Mouse (Mus musculus): Measurements from ENCODE around the gene Alkbh3. TPM values are rescaled to one million over a fixed set of nuclear protein-coding genes. Genes with fewer than 3 reads are reported as not detected.

The Alkbh3 gene
- polyA plus RNA-seq, 1 experiment from 2014 or later: 44.4 TPM

- Histone ChIP-seq H3K4me2 (no peak overlapping the region), H3K9me3 (replicated peaks) (no peaks in the 10 kb centered on the region), H3K9ac (replicated peaks) (no peak overlapping the region), H3K4me3 (replicated peaks) (no peak overlapping the region), H3K36me3 (no peaks in the 10 kb centered on the region), H3K4me1 (peaks cover 38% of the 10 kb centered on the region), H3K27ac (replicated peaks) (no peak overlapping the region), H3K27me3 (replicated peaks) (peaks cover 3% of the 10 kb centered on the region)
- WGBS: 81% methylated on average over 8 of the region's 8 CpGs
- no peak for ATAC-seq (ENCODE audit: low FRiP score)
Measured at GRCm38 (mm10) chr2:93959346-93959745, 51.3 kb downstream of the Alkbh3 start.

GRCm38 (mm10) chr2:93958216-93958615 lies 52.4 kb downstream of the Alkbh3 start:
- WGBS: 73% methylated on average over 3 of the region's 3 CpGs
- no peak for ATAC-seq (ENCODE audit: low FRiP score)
- Histone ChIP-seq H3K9me3 (replicated peaks) (no peaks in the 10 kb centered on the region), H3K4me1 (peaks cover 42% of the 10 kb centered on the region), H3K4me2 (0 out of 2 replicates have a peak overlapping the region, but pooled peaks have one; percentile 84), H3K27me3 (replicated peaks) (peaks cover 14% of the 10 kb centered on the region), H3K9ac (replicated peaks) (no peak overlapping the region), H3K36me3 (no peaks in the 10 kb centered on the region), H3K27ac (replicated peaks) (peak overlapping the region; percentile 88), H3K4me3 (replicated peaks) (no peak overlapping the region)

DNA sequence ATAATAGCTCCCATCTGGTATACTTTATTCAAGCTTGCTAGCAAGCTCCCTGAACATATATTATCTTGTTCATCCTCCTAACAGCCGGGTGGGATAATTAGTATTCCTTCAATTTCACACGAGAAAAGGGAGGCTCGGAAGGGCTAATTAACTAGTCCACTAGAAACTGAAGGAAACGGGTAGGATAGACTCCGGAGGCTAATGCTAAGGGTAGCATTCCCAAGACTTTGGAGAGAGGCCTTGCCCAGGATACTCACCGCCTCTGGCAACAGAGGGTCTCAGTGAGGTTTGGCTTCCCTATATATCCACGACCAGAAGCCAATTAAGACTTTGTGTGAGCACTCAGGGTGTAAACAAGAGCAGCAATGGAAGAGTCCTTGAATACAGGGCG lies 52.8 kb downstream of the Alkbh3 start:
- H3K4me2 ChIP-seq: peak overlapping the region; percentile 84
- 25% methylated on average over 8 of the region's 8 CpGs for WGBS
- H3K4me1 ChIP-seq: peaks cover 42% of the 10 kb centered on the region
- no peak; the same call in 1 of the 2 replicates for ATAC-seq (ENCODE audit: low FRiP score)
- H3K27ac ChIP-seq (replicated peaks): peak overlapping the region; percentile 88
- peak overlapping the region; percentile 69; the same call in 1 of the 2 replicates for H3K4me3 ChIP-seq (replicated peaks)
- no peaks in the 10 kb centered on the region for H3K9me3 ChIP-seq (replicated peaks)
- peak overlapping the region; percentile 75; the same call in 1 of the 2 replicates for H3K9ac ChIP-seq (replicated peaks)
- no peaks in the 10 kb centered on the region for H3K36me3 ChIP-seq
- peaks cover 17% of the 10 kb centered on the region for H3K27me3 ChIP-seq (replicated peaks)

- ATAC-seq (ENCODE audit: low FRiP score): peak; percentile 85
- Histone ChIP-seq H3K4me2 (peak within 1 kb of the TSS; percentile 84), H3K4me1 (peaks cover 42% of the 10 kb centered on the region), H3K9me3 (replicated peaks) (no peaks in the 10 kb centered on the region), H3K27ac (replicated peaks) (peak within 1 kb of the TSS; percentile 88), H3K9ac (replicated peaks) (peak within 1 kb of the TSS; percentile 75), H3K36me3 (no peaks in the 10 kb centered on the region), H3K4me3 (replicated peaks) (peak within 1 kb of the TSS; percentile 69), H3K27me3 (replicated peaks) (peaks cover 20% of the 10 kb centered on the region)
- WGBS: 1% methylated on average over 52 of the region's 62 CpGs
Measured at GRCm38 (mm10) chr2:93956908-93957784, 53.5 kb downstream of the Alkbh3 start, which contains the start of gene Gm13889. Gm13889 (minus strand) TSS chr2:93957201.

- H3K4me3 ChIP-seq (replicated peaks): peak overlapping the region; percentile 69
- peak overlapping the region; percentile 88 for H3K27ac ChIP-seq (replicated peaks)
- H3K9ac ChIP-seq (replicated peaks): peak overlapping the region; percentile 75
- peaks cover 42% of the 10 kb centered on the region for H3K4me1 ChIP-seq
- no peaks in the 10 kb centered on the region for H3K9me3 ChIP-seq (replicated peaks)
- WGBS: under 1% methylated on average over 43 of the region's 44 CpGs
- H3K27me3 ChIP-seq (replicated peaks): peaks cover 26% of the 10 kb centered on the region
- H3K36me3 ChIP-seq: no peaks in the 10 kb centered on the region
- peak; percentile 56 for ATAC-seq (ENCODE audit: low FRiP score)
- peak overlapping the region; percentile 84 for H3K4me2 ChIP-seq
Measured at GRCm38 (mm10) chr2:93956331-93956801, 54.2 kb downstream of the Alkbh3 start.

GRCm38 (mm10) chr2:93955886-93956285 lies 54.7 kb downstream of the Alkbh3 start:
- Histone ChIP-seq H3K9ac (replicated peaks) (peak overlapping the region; percentile 75), H3K27me3 (replicated peaks) (peaks cover 26% of the 10 kb centered on the region), H3K9me3 (replicated peaks) (no peaks in the 10 kb centered on the region), H3K4me3 (replicated peaks) (peak overlapping the region; percentile 69), H3K4me1 (peaks cover 42% of the 10 kb centered on the region), H3K4me2 (peak overlapping the region; percentile 84), H3K36me3 (no peaks in the 10 kb centered on the region), H3K27ac (replicated peaks) (peak overlapping the region; percentile 88)
- ATAC-seq (ENCODE audit: low FRiP score): 0 out of 2 replicates have a peak, but pooled peaks have one; percentile 33
- WGBS: under 1% methylated on average over 31 of the region's 31 CpGs

DNA sequence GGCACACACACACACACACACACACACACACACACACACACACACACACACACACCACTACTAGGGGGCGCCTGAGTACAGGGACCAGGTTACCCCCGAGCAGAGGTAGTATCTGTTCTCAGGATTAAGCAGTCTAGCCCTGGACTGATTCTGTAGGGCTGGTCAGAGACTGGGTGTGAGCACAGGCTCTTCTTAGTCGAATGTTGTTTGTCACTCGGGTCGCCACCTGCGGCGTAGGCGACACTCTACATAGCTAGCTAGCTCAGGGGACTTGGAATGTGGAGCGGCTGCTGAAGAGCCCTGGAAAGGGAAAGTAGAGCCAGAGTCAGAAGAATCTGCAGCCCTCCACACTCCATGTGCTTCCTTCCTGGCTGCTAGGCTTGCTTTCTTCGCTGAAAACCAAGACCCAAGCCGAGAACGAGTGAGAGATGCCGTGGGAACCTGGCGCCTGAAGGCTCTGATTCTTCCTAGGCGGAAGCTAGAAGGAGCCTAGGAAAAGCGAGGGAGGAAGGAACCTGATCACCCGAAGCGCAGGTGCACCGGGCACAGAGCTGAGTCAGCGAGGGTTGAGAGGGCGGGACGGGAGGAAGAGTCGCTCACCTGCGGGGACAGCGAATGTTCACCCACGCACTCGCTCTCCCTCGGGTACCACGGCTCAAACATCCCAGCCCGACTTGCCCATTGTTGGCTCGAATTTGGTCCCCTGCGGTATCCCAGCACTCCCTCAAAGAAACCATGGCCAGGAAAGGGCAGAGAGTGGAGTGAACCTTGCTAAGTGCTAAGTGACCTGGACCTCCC lies 55.6 kb downstream of the Alkbh3 start:
- Histone ChIP-seq H3K4me2 (peak overlapping the region; percentile 84), H3K4me1 (peaks cover 42% of the 10 kb centered on the region), H3K4me3 (replicated peaks) (peak overlapping the region; percentile 69), H3K27ac (replicated peaks) (peak overlapping the region; percentile 65; the same call in 1 of the 2 replicates), H3K36me3 (no peaks in the 10 kb centered on the region), H3K9ac (replicated peaks) (peak overlapping the region; percentile 75), H3K27me3 (replicated peaks) (peaks cover 26% of the 10 kb centered on the region), H3K9me3 (replicated peaks) (no peaks in the 10 kb centered on the region)
- WGBS: under 1% methylated on average over 31 of the region's 32 CpGs
- ATAC-seq (ENCODE audit: low FRiP score): no peak

DNA sequence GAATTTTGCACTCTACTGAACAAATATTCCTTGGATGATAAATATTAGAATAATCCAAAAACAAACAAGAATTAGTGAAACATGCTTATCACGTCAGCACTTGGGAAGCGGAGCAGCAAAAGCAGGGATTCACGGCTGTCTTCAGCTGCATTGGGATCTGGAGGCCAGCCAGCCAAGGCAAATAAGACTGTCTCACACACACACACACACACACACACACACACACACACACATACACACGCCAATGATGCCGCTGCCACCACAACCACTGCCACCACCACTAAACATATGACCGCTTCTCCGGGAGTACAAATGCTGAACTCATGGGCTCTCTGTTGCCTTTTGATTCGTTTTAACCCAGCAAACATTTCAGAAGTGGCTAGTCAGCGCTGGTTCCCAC lies 56.9 kb downstream of the Alkbh3 start:
- H3K9ac ChIP-seq (replicated peaks): no peak overlapping the region
- H3K4me1 ChIP-seq: peaks cover 42% of the 10 kb centered on the region
- H3K4me3 ChIP-seq (replicated peaks): peak overlapping the region; percentile 69; the same call in 1 of the 2 replicates
- ATAC-seq (ENCODE audit: low FRiP score): no peak
- H3K27ac ChIP-seq (replicated peaks): no peak overlapping the region
- H3K36me3 ChIP-seq: no peaks in the 10 kb centered on the region
- peak overlapping the region; percentile 84 for H3K4me2 ChIP-seq
- peaks cover 26% of the 10 kb centered on the region for H3K27me3 ChIP-seq (replicated peaks)
- H3K9me3 ChIP-seq (replicated peaks): no peaks in the 10 kb centered on the region
- WGBS: 75% methylated on average over 9 of the region's 9 CpGs

DNA sequence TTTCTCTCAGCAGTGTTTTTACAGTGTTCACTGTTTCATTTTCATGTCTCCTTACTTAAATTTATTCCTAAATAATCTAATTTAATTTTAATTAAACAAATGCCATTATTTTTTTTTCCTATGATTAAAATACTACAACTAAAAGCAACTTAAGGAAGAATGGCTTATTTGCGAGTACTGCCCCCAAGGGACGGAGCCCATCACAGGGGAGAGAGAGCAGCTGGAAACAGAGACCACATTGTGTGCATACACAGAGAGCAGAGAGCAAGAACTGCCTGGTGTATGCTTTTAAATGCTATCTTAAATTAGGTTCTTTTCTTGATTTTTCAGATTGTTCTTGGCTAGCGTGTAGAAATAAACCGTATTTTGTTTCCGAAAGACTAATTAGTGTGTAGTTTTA lies 63.6 kb downstream of the Alkbh3 start:
- no peak overlapping the region for H3K4me2 ChIP-seq
- H3K36me3 ChIP-seq: no peaks in the 10 kb centered on the region
- H3K27me3 ChIP-seq (replicated peaks): peaks cover 5% of the 10 kb centered on the region; the same call in 1 of the 2 replicates
- peaks cover 2% of the 10 kb centered on the region; the same call in 1 of the 2 replicates for H3K4me1 ChIP-seq
- no peak overlapping the region for H3K27ac ChIP-seq (replicated peaks)
- no peak for ATAC-seq (ENCODE audit: low FRiP score)
- no peak overlapping the region for H3K9ac ChIP-seq (replicated peaks)
- H3K9me3 ChIP-seq (replicated peaks): no peaks in the 10 kb centered on the region
- WGBS: 47% methylated on average over 5 of the region's 5 CpGs
- H3K4me3 ChIP-seq (replicated peaks): no peak overlapping the region

GRCm38 (mm10) chr2:93944855-93945254 lies 65.8 kb downstream of the Alkbh3 start:
- Histone ChIP-seq H3K4me3 (replicated peaks) (no peak overlapping the region), H3K36me3 (no peaks in the 10 kb centered on the region), H3K4me1 (peaks cover 6% of the 10 kb centered on the region; the same call in 1 of the 2 replicates), H3K9ac (replicated peaks) (no peak overlapping the region), H3K4me2 (no peak overlapping the region), H3K27me3 (replicated peaks) (no peaks in the 10 kb centered on the region), H3K9me3 (replicated peaks) (no peaks in the 10 kb centered on the region), H3K27ac (replicated peaks) (no peak overlapping the region)
- 94% methylated on average over 4 of the region's 4 CpGs for WGBS
- ATAC-seq (ENCODE audit: low FRiP score): no peak

- WGBS: 92% methylated on average over 2 of the region's 2 CpGs
Measured at GRCm38 (mm10) chr2:93944099-93944498, 66.5 kb downstream of the Alkbh3 start.

More at GRCm38 (mm10) chr2:93944099-93944498, 66.5 kb downstream of the Alkbh3 start:
- no peaks in the 10 kb centered on the region for H3K27me3 ChIP-seq (replicated peaks)
- H3K4me3 ChIP-seq (replicated peaks): no peak overlapping the region
- no peak overlapping the region for H3K4me2 ChIP-seq
- H3K9ac ChIP-seq (replicated peaks): no peak overlapping the region
- H3K4me1 ChIP-seq: peaks cover 6% of the 10 kb centered on the region; the same call in 1 of the 2 replicates
- H3K36me3 ChIP-seq: no peaks in the 10 kb centered on the region
- H3K27ac ChIP-seq (replicated peaks): no peak overlapping the region
- H3K9me3 ChIP-seq (replicated peaks): no peaks in the 10 kb centered on the region
- ATAC-seq (ENCODE audit: low FRiP score): no peak
